Mouse (Mus musculus) liver, postnatal 0 days (tissue): Measurements from ENCODE around the gene 4930572O03Rik. TPM values are rescaled to one million over a fixed set of nuclear protein-coding genes. Genes with fewer than 3 reads are reported as not detected.
"Not testable (repeated sequence)": the region's sequence is repeated elsewhere in the genome, so short reads cannot be mapped to it uniquely, and the experiment has no call there.

Experiments
- ATAC-seq: fragments of 200-750 bp; cut with Nextera tagmentation; 2 replicates; pipeline ENCODE4 v1.8.0; 2017; ENCODE audit warnings: mild to moderate bottlenecking, moderate library complexity
- DNase-seq: peaks from one replicate; pipeline ENCODE4 v3.0.0-alpha.2; 2016
- H3K27ac ChIP-seq: fragments of 300-500 bp; sonication (generic); 2 replicates; pipeline ENCODE4 v1.5.1; 2014; ENCODE audit warnings: antibody characterized with exemption, moderate library complexity, mild to moderate bottlenecking, low read depth
- H3K27me3 ChIP-seq: fragments of 300-500 bp; sonication (generic); 2 replicates; pipeline ENCODE4 v1.6.1; 2014; ENCODE audit warnings: low read length, control low read depth, mixed read lengths; ENCODE audit not compliant: insufficient read depth
- H3K36me3 ChIP-seq: fragments of 300-500 bp; sonication (generic); replicated peaks from 2 replicates; pipeline ENCODE4 v1.6.1; 2014; ENCODE audit warnings: mild to moderate bottlenecking, control low read depth, low read length, moderate library complexity, mixed read lengths; ENCODE audit not compliant: insufficient read depth
- H3K4me1 ChIP-seq: fragments of 300-500 bp; sonication (generic); 2 replicates; pipeline ENCODE4 v1.6.1; 2014; ENCODE audit warnings: antibody characterized with exemption, mild to moderate bottlenecking, control low read depth; ENCODE audit not compliant: insufficient read depth
- H3K4me2 ChIP-seq: fragments of 300-500 bp; sonication (generic); 2 replicates; pipeline ENCODE4 v1.6.1; 2014; ENCODE audit warnings: low read depth, mild to moderate bottlenecking, low read length, moderate library complexity, mixed read lengths
- H3K4me3 ChIP-seq: fragments of 300-500 bp; sonication (generic); 2 replicates; pipeline ENCODE4 v1.5.1; 2014; ENCODE audit warnings: low read depth, low read length
- H3K9ac ChIP-seq: fragments of 300-500 bp; sonication (generic); replicated peaks from 2 replicates; pipeline ENCODE4 v1.6.1; 2014; ENCODE audit warnings: mild to moderate bottlenecking, moderate library complexity
- H3K9me3 ChIP-seq: fragments of 300-500 bp; sonication (generic); 2 replicates; pipeline ENCODE4 v1.6.1; 2016; ENCODE audit warnings: mild to moderate bottlenecking, control low read depth, low read length, mixed read lengths
- CTCF ChIP-seq: sonication (generic); IDR thresholded peaks from 2 replicates; pipeline ENCODE4 v1.5.1; 2016; ENCODE audit warnings: antibody characterized with exemption, low read depth
- WGBS: fragments of 180-500 bp; shearing (Covaris S2); extraction: QIAGEN DNeasy Blood & Tissue Kit; methylation state at CpG from one replicate; pipeline ENCODE4 v1.1.7; 2014; ENCODE audit not compliant: insufficient replicate concordance; 5-methylcytosine and 5-hydroxymethylcytosine counted together
- polyA plus RNA-seq: library from polyadenylated mRNA; unstranded; fragments of >200 nt; fragmentation: Nextera tagmentation; extraction: Ambion mirVana; gene quantifications from 2 replicates; pipeline ENCODE4 v1.2.1, GENCODE M21; 2015

Gene 4930572O03Rik
- not detected in 2 replicates for polyA plus RNA-seq

GRCm38 (mm10) chr5:15656959-15657358, at the start of gene 4930572O03Rik:
Gene 4930572O03Rik (minus strand): TSS chr5:15657059.
- not testable (repeated sequence) for H3K27me3 ChIP-seq, H3K4me3 ChIP-seq, H3K27ac ChIP-seq, DNase-seq, ATAC-seq, H3K36me3 ChIP-seq, H3K4me1 ChIP-seq, H3K9ac ChIP-seq, H3K4me2 ChIP-seq, H3K9me3 ChIP-seq
- 55% methylated on average over 1 of the region's 1 CpGs for WGBS

DNA sequence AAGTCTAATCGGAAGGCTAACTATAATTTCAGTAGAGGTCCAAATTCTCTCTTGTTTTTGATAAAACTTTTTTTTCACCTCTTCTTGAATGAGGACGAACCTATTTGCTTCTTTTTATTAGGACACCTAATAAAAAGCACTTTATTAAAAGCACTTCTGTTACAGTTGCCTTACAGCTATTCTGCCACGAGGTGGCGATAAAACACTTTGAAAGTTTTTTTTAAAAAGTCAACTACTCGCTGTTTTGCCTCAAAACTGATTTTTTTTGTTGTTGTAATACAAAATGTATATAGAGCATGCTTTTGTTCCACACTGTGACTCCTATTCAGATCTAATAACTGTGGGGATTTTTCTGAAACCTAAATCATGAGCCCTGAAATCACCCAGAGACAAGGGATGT, 46.0 kb upstream of the 4930572O03Rik start:
- ATAC-seq, H3K9ac ChIP-seq, H3K27ac ChIP-seq, H3K4me2 ChIP-seq, H3K4me3 ChIP-seq, H3K36me3 ChIP-seq, H3K9me3 ChIP-seq, H3K4me1 ChIP-seq, H3K27me3 ChIP-seq, DNase-seq: not testable (repeated sequence)
- peak; percentile 33; the same call in 1 of the 2 replicates for TF ChIP-seq CTCF
- 22% methylated on average over 5 of the region's 5 CpGs for WGBS

GRCm38 (mm10) chr5:15697719-15698118, 40.9 kb upstream of the 4930572O03Rik start:
- not testable (repeated sequence) for H3K36me3 ChIP-seq, ATAC-seq
- WGBS = 26% methylated on average over 2 of the region's 2 CpGs

DNA sequence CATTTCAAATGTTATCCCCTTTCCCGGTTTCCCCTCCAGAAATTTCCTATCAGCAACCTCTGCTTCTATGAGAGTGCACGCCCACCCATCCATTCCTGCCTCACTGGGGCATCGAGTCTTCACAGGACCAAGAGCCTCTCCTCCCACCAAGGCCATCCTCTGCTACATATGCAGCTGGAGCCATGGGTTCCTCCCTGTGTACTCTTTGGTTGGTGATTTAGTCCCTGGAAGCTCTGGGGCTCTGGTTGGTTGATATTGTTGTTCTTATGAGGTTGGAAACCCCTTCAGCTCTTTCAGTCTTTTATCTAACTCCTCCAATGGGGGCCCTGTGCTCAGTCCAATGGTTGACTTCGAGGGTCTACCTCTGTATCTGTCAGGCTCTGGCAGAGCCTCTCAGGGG, 35.0 kb upstream of the 4930572O03Rik start:
- not testable (repeated sequence) for H3K9me3 ChIP-seq, H3K4me2 ChIP-seq, H3K36me3 ChIP-seq, H3K4me3 ChIP-seq, H3K9ac ChIP-seq, H3K27ac ChIP-seq, ATAC-seq, DNase-seq, H3K27me3 ChIP-seq, H3K4me1 ChIP-seq
- WGBS = 65% methylated on average over 4 of the region's 4 CpGs

More at GRCm38 (mm10) chr5:15697719-15698118, 40.9 kb upstream of the 4930572O03Rik start:
- H3K9me3 ChIP-seq, H3K4me1 ChIP-seq, H3K4me2 ChIP-seq, H3K4me3 ChIP-seq, H3K9ac ChIP-seq, H3K27ac ChIP-seq, H3K27me3 ChIP-seq, DNase-seq: not testable (repeated sequence)

GRCm38 (mm10) chr5:15690822-15691221, 34.0 kb upstream of the 4930572O03Rik start:
- ATAC-seq, DNase-seq: not testable (repeated sequence)

GRCm38 (mm10) chr5:15689659-15690213, 32.9 kb upstream of the 4930572O03Rik start:
- H3K4me1 ChIP-seq, H3K4me2 ChIP-seq, DNase-seq, H3K9me3 ChIP-seq, H3K27me3 ChIP-seq, H3K9ac ChIP-seq, H3K36me3 ChIP-seq, H3K4me3 ChIP-seq, H3K27ac ChIP-seq: not testable (repeated sequence)
- ATAC-seq = peak; percentile 64
- WGBS = 63% methylated on average over 6 of the region's 6 CpGs

More at GRCm38 (mm10) chr5:15690822-15691221, 34.0 kb upstream of the 4930572O03Rik start:
- not testable (repeated sequence) for H3K9me3 ChIP-seq, H3K4me1 ChIP-seq, H3K4me2 ChIP-seq, H3K27ac ChIP-seq, H3K36me3 ChIP-seq, H3K4me3 ChIP-seq, H3K27me3 ChIP-seq, H3K9ac ChIP-seq
- 69% methylated on average over 4 of the region's 4 CpGs for WGBS

- H3K4me3 ChIP-seq, DNase-seq, H3K4me2 ChIP-seq, H3K9ac ChIP-seq, H3K36me3 ChIP-seq, H3K9me3 ChIP-seq, H3K27ac ChIP-seq, H3K4me1 ChIP-seq, H3K27me3 ChIP-seq: not testable (repeated sequence)
- ATAC-seq = peak; percentile 58
- 51% methylated on average over 4 of the region's 4 CpGs for WGBS
Observed at GRCm38 (mm10) chr5:15688874-15689658, 32.2 kb upstream of the 4930572O03Rik start.

DNA sequence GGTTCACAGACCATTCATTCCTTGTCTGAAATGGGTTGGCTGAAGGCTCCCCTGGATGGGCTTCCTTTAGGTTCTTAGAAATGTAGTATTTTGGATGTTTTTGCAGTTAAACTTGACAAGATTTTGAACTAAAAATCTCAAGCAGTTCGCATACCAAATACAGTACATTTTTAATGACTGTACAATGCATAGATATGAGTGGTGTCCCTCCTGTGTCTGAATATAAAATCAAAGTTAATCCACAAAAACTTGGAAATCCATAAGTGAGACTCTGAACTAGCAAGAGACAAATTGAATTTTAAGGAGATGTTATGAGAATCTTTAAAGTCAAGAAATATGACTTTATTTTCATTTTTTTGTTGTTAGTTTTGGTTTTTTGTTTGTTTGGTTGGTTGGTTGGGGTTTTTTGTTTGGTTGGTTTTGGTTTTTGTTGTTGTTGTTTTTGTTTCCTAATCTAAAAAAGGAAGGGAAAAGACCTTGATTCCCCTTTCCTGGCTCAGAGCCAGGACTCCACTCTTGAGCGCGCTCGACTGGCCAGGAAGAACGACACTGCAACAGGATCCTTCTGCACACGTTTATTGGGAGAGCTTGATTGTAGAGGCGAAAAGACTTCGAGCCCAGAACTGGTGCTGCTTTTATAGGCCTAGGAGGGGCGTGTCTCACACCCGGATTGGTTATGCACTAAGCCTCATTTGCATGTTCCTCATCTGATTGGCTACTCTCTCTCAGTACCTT, 24.6 kb upstream of the 4930572O03Rik start:
- not testable (repeated sequence) for H3K36me3 ChIP-seq, H3K9me3 ChIP-seq, ATAC-seq, H3K4me2 ChIP-seq, H3K27me3 ChIP-seq, H3K9ac ChIP-seq, H3K27ac ChIP-seq, H3K4me3 ChIP-seq, DNase-seq, H3K4me1 ChIP-seq
- WGBS = 76% methylated on average over 7 of the region's 10 CpGs
